Comparison of ENCODE assay signal across 21 mouse cellular contexts in genomic region chr17:5621626-5622591, GRCm38 (mm10).
DNase-seq lines count a peak whose midpoint lies in the region; ATAC-seq and TF ChIP-seq lines count a peak whose summit lies in the region.
"Had no signal": no experiment of that assay in that cellular context is flagged by ENCODE, and none has a peak within 500 bp of the region (broad histone marks: within the 10 kb centered on the region; RNA-seq: fewer than 3 reads in every experiment).

No protein-coding gene starts in this region.

- no peaks in the 10 kb centered on the region for H3K9me3 ChIP-seq in forebrain, postnatal 0 days (ENCODE audit: low read length)
- H3K9me3 ChIP-seq in forebrain, embryonic 11.5 days (ENCODE audit: control insufficient read depth, low read length), result no peaks in the 10 kb centered on the region
- H3K9me3 ChIP-seq: G1E; limb, embryonic 10.5 days; midbrain, embryonic 10.5 days; neural tube, embryonic 12.5 days had no signal

- no peak overlapping the region for H3K27ac ChIP-seq in forebrain, postnatal 0 days (ENCODE audit: low read depth, low read length)
- H3K27ac ChIP-seq in forebrain, embryonic 11.5 days (ENCODE audit: low read depth, low read length), result no peak overlapping the region
- 0 out of 2 replicates have a peak overlapping the region, but pooled peaks have one; percentile 49 for H3K27ac ChIP-seq in small intestine, adult 2 months (ENCODE audit: insufficient read depth, low read depth, low read length)
- H3K27ac ChIP-seq: gastrocnemius, adult 2 months; heart, embryonic 13.5 days; hindbrain, embryonic 14.5 days; limb, embryonic 10.5 days; midbrain, embryonic 10.5 days; neural tube, embryonic 12.5 days had no signal

- H3K4me1 ChIP-seq in forebrain, postnatal 0 days (ENCODE audit: insufficient read depth), result 0 out of 2 replicates have a peak, but pooled peaks cover 3% of the 10 kb centered on the region
- H3K4me1 ChIP-seq in forebrain, embryonic 11.5 days (replicated peaks; ENCODE audit: control insufficient read depth, insufficient read depth, low read length), result no peaks in the 10 kb centered on the region
- peaks cover 8% of the 10 kb centered on the region; the same call in 1 of the 2 replicates for H3K4me1 ChIP-seq in small intestine, adult 2 months (ENCODE audit: control insufficient read depth, insufficient read depth, insufficient read length, low read length)
- H3K4me1 ChIP-seq: limb, embryonic 10.5 days; midbrain, embryonic 10.5 days; neural tube, embryonic 12.5 days had no signal

- H3K4me2 ChIP-seq in forebrain, postnatal 0 days (ENCODE audit: low read depth), result no peak overlapping the region
- H3K4me2 ChIP-seq in forebrain, embryonic 11.5 days (ENCODE audit: low read depth, low read length, severe bottlenecking), result no peak overlapping the region
- H3K4me2 ChIP-seq: heart, embryonic 13.5 days; hindbrain, embryonic 14.5 days; neural tube, embryonic 12.5 days had no signal

- peak; percentile 54 for DNase-seq in forebrain, postnatal 0 days
- DNase-seq in forebrain, embryonic 11.5 days (ENCODE audit: low spot score), result no peak
- peak; percentile 66 for DNase-seq in urinary bladder, postnatal 14 days (ENCODE audit: low spot score)
- DNase-seq in urinary bladder, adult 2 months (ENCODE audit: low spot score), result no peak
- DNase-seq in cerebellum, adult 9-11 months, result peak; percentile 89
- no peak for DNase-seq in MN1 (ENCODE audit: low spot score)
- no peak for DNase-seq in embryo, embryonic 11 days
- DNase-seq: adrenal gland, postnatal 25 days; gastrocnemius, adult 2 months; heart, adult 11 months; kidney, postnatal 36 days; thymus, postnatal 36 days had no signal

- no peaks in the 10 kb centered on the region for H3K27me3 ChIP-seq in forebrain, postnatal 0 days (ENCODE audit: insufficient read depth, low read length)
- H3K27me3 ChIP-seq in forebrain, embryonic 11.5 days (ENCODE audit: control insufficient read depth, insufficient read depth, low read length), result no peaks in the 10 kb centered on the region
- H3K27me3 ChIP-seq in small intestine, adult 2 months (ENCODE audit: control insufficient read depth, insufficient read depth, low read length), result no peaks in the 10 kb centered on the region
- H3K27me3 ChIP-seq: heart, embryonic 13.5 days; neural tube, embryonic 12.5 days had no signal

- no peaks in the 10 kb centered on the region for H3K36me3 ChIP-seq in forebrain, postnatal 0 days (ENCODE audit: insufficient read depth)
- no peaks in the 10 kb centered on the region for H3K36me3 ChIP-seq in forebrain, embryonic 11.5 days (ENCODE audit: control insufficient read depth, insufficient read depth, low read length)
- no peaks in the 10 kb centered on the region for H3K36me3 ChIP-seq in small intestine, adult 2 months (ENCODE audit: control insufficient read depth, insufficient read depth, low read length)
- H3K36me3 ChIP-seq: heart, embryonic 13.5 days; limb, embryonic 10.5 days; midbrain, embryonic 10.5 days; neural tube, embryonic 12.5 days had no signal

- no peak overlapping the region for H3K4me3 ChIP-seq in forebrain, postnatal 0 days (ENCODE audit: low read depth, low read length)
- no peak overlapping the region for H3K4me3 ChIP-seq in forebrain, embryonic 11.5 days (ENCODE audit: low read depth, low read length)
- no peak overlapping the region for H3K4me3 ChIP-seq in small intestine, adult 2 months (ENCODE audit: low read depth, low read length)
- H3K4me3 ChIP-seq: gastrocnemius, adult 2 months; heart, embryonic 13.5 days; limb, embryonic 10.5 days; midbrain, embryonic 10.5 days; neural tube, embryonic 12.5 days had no signal

- TF ChIP-seq POLR2A in small intestine, adult 2 months (IDR thresholded peaks at IDR 0.05; ENCODE audit: low read depth, low read length), result no peak

- no peak overlapping the region for H3K9ac ChIP-seq in forebrain, postnatal 0 days
- H3K9ac ChIP-seq in forebrain, embryonic 11.5 days (ENCODE audit: low read length), result no peak overlapping the region
- H3K9ac ChIP-seq: heart, embryonic 13.5 days; hindbrain, embryonic 14.5 days; liver, postnatal 0 days; neural tube, embryonic 12.5 days had no signal

- ATAC-seq in forebrain, postnatal 0 days, result no peak; the same call in 1 of the 2 replicates
- no peak for ATAC-seq in forebrain, embryonic 11.5 days (replicated peaks; ENCODE audit: low FRiP score)
- ATAC-seq: intestine, embryonic 16.5 days; liver, postnatal 0 days had no signal

- 61% methylated on average over 25 of the region's 25 CpGs for WGBS in forebrain, postnatal 0 days
- 88% methylated on average over 25 of the region's 25 CpGs for WGBS in forebrain, embryonic 11.5 days
- 74% methylated on average over 25 of the region's 25 CpGs for WGBS in small intestine, adult 2 months

- no peak for TF ChIP-seq CTCF in forebrain, postnatal 0 days (IDR thresholded peaks at IDR 0.05; ENCODE audit: low read depth)
- no peak for TF ChIP-seq CTCF in small intestine, adult 2 months (IDR thresholded peaks at IDR 0.05; ENCODE audit: extremely low read depth, insufficient read length, insufficient replicate concordance, low read depth, low read length)

Comparison
In these comparisons a context has a peak if more than half of its experiments do, and no peak if none do; other contexts are left out.
1. DNase-seq: peak in forebrain, postnatal 0 days (single experiment), urinary bladder, postnatal 14 days (single experiment) and cerebellum, adult 9-11 months (single experiment); none in forebrain, embryonic 11.5 days (single experiment), urinary bladder, adult 2 months (single experiment), MN1 (single experiment) and embryo, embryonic 11 days (single experiment).